Mouse (Mus musculus) R1 (cell line): ENCODE measurements around the gene Kmo.

Experiments
- DNase-seq: peaks from one replicate; pipeline ENCODE4 v3.0.0-alpha.2; 2018; ENCODE audit warnings: low read depth, low spot score

Gene Kmo

DNA sequence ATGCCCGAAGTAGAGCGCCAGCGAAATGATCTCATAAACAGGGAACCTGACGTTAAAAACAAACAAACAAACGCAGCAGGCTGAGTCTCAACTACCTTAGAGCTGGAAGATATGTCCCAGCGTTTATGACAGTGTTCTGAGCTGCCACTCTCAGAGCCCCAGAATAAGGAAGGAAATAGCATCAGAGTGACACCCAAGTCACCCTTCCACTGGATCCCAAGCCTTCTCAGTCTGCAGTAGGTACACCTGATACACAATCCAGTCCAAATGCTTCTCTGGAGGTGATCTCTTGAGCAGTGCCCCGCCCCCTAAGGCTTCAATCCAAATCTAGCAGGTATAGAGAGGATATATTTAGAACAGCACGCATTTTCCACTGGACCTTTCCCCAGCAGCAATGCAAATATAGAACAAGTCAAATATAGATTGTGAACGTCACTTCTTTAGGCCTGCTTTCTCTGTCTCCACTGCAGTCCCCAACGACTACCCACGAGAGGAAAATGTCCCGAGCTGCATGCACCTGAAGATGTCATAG, 73.3 kb downstream of the Kmo start:
- DNase-seq, result peak; percentile 9

DNA sequence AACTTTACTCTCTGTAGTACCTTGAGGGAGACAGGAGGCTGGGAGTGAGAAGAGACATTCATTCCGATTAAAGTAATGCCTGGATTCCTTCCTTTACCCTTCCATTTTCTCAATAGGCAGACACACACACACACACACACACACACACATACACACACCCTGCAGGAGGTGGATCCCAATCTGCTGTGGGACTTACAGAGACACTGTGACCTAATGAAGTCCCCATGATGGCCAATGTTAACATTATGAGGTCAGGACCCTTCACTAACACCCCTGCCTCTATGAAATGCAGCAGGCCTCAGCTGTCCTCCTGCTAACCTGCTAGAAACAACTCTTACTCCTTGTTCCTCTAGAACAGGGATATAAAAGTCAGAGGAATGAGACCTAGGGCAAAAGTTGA, 78.1 kb downstream of the Kmo start, which contains the start of gene Wdr64:
TSS of gene Wdr64 (plus strand) at position 301 of the 400 bp plus-strand sequence.
- no peak for DNase-seq

DNA sequence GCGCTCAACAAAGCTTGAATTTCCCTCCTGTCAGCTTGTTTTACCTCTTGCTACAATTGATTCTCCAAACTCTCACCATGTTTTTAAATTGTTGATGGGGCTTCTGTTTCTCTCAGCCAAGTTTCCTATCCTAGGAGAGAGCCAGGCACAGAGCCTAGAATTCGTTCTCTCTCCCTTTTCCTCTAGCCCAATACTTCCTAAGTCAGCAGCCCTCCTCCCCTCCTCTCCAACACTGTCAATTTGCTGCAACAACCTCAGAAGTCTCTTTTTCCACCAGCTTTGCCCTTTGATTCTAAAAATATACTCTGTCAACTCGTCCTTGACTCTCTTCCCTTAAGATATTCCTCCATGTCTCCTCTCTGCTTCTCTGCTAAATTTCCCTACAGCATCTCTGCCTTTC, 79.2 kb downstream of the Kmo start:
- DNase-seq, result no peak

DNA sequence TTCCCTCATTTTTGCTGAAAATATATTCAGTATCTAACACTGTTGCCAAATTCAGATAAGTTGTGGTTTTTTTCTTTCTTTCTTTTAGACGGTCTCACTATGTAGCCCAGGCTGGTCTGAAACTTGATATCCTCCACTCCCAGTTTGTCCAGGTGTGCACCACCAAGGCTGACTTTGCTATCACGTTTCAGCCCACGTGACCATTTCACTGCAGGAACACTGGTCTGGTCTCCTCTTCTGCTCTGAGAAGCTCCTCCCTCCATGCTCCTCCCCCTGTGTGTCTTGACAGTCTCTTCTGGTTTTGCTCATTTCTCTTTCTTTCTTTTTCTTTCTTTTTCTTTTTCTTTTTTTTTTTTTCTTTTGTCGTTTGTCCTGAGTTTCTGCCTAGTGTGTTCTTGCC, 79.6 kb downstream of the Kmo start:
- peak; percentile 75 for DNase-seq

DNA sequence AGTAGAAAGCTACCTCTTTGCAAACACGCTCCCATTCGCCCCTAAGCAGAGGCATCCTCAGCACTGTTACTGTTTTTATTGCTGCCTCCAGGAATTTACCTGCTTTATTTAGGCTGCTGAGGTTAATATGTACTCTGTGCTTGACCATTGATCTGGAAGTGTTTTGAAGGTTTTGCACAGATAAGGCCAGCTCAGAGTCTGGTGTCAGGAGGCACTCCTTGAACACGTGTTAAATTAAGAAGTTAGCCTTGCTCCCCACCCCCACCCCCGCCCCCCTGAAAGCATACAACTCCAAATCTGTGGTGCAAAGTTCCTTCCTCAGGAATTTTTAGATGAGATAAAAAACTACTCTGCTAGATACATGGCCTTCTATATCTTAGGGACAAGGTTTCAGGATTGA, 81.0 kb downstream of the Kmo start:
- DNase-seq, result no peak

DNA sequence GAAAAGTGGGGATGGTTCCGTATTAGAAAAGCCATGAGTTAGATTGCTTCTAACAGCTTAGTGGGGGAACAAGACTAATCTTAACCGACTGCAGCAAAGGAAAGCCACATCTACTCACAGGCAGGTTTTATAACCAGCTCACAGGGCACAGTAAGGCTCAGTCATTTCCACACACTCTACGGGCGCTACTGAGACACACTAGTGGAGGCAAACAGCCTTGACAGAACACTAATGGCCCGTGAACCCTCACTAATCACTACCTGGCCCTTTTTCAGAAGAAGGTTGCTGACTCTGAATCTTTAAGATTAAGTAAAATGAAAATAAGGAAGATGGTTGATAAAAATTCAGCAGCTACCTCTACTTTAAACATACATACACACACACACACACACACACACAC, 87.4 kb downstream of the Kmo start:
- DNase-seq, result no peak

DNA sequence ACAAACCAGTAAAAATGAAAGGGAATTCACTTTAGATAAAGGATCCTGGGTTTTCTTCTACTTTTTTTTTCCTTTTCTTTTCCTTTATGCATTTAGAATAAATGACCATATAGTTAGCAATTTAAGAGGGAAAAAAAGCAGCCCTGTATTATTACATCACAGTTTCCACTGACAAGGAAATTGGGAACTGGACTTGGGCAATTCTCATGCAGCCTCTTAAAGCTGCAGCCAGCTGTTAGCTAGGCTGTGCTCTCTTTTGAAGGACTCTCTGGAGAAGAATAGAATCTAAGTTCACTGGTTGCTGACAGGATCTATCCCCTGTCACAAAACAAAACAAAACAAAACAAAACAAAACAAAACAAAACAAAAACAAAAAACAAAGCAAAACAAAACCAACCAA, 87.8 kb downstream of the Kmo start:
- DNase-seq, result no peak
